Mouse (Mus musculus): ENCODE results near the gene 2010111I01Rik. TPM values are rescaled to one million over a fixed set of nuclear protein-coding genes. Genes with fewer than 3 reads are reported as not detected.
A peak's percentile ranks its signal among the peaks of the same experiment; 100 is the strongest.

2010111I01Rik gene
- total and polyA plus RNA-seq, 2 experiments from 2014 or later = 107 to 149 TPM

DNA sequence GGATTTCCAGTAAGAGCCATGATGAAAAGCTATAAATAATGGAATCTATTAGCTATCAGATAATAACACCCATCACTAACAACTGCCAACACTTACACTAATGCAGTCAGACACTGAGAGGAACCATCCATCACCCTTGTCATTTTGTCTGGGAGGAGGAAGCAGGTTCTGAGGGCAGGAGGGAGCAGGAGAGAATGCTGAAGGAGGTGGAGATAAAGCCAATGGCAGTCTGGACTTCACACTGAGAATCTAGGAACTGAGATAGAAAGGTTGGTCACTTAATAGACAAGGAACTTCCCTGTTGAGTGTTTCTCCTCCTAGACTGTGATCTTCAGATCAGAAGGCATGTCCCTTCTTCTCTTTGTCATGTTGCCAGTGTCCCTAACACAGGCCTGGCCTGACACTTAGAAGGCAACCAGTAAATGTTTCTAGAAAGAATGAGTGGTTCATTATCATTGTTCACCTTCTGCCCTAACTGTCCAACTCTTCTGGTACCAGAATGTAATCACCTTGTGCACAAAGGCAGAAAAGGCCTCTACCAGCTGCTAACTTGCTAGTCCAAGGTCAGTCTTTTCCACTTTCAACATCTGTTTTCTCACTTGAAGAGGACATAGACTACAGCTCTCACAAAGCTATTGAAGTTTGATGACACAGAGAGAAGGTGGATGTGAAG is 173.8 kb downstream of the 2010111I01Rik start:
- H3K9me3 ChIP-seq (replicated peaks; ENCODE audit: control insufficient read depth, low read length) = no peaks in the 10 kb centered on the region
- DNase-seq (ENCODE audit: low spot score) = no peak
- no peak overlapping the region for H3K9ac ChIP-seq (replicated peaks; ENCODE audit: low read depth, low read length)
- TF ChIP-seq EP300 (IDR thresholded peaks at IDR 0.05; ENCODE audit: low read depth) (no peak), CTCF (IDR thresholded peaks at IDR 0.05; ENCODE audit: low read depth) (no peak)
- no peak overlapping the region for H3K27ac ChIP-seq (ENCODE audit: low read depth)
- no peak overlapping the region for H3K4me3 ChIP-seq (ENCODE audit: low read depth, low read length)
- H3K27me3 ChIP-seq (ENCODE audit: control insufficient read depth, insufficient read depth, low read length) = no peaks in the 10 kb centered on the region
- no peaks in the 10 kb centered on the region for H3K36me3 ChIP-seq (replicated peaks; ENCODE audit: control insufficient read depth, insufficient read depth, low read length)
- no peak for ATAC-seq (ENCODE audit: insufficient read depth, low read depth)
- H3K4me2 ChIP-seq (ENCODE audit: low read depth, low read length) = no peak overlapping the region
- no peaks in the 10 kb centered on the region; the same call in 1 of the 2 replicates for H3K4me1 ChIP-seq (ENCODE audit: control insufficient read depth, insufficient read depth)

- H3K27ac ChIP-seq (ENCODE audit: low read depth) = peak overlapping the region; percentile 79
- no peaks in the 10 kb centered on the region for H3K27me3 ChIP-seq (ENCODE audit: control insufficient read depth, insufficient read depth, low read length)
- H3K4me1 ChIP-seq (ENCODE audit: control insufficient read depth, insufficient read depth) = no peaks in the 10 kb centered on the region; the same call in 1 of the 2 replicates
- H3K9me3 ChIP-seq (replicated peaks; ENCODE audit: control insufficient read depth, low read length) = no peaks in the 10 kb centered on the region
- H3K9ac ChIP-seq (replicated peaks; ENCODE audit: low read depth, low read length) = no peak overlapping the region
- TF ChIP-seq EP300 (IDR thresholded peaks at IDR 0.05; ENCODE audit: low read depth) (no peak), CTCF (IDR thresholded peaks at IDR 0.05; ENCODE audit: low read depth) (no peak)
- no peaks in the 10 kb centered on the region for H3K36me3 ChIP-seq (replicated peaks; ENCODE audit: control insufficient read depth, insufficient read depth, low read length)
- peak; percentile 66 for ATAC-seq (ENCODE audit: insufficient read depth, low read depth)
- no peak overlapping the region for H3K4me3 ChIP-seq (ENCODE audit: low read depth, low read length)
- no peak overlapping the region for H3K4me2 ChIP-seq (ENCODE audit: low read depth, low read length)
- peak; percentile 44 for DNase-seq (ENCODE audit: low spot score)
- WGBS = 65% methylated on average over 10 of the region's 10 CpGs
Observed at GRCm38 (mm10) chr13:63139463-63140226, 175.0 kb downstream of the 2010111I01Rik start.

GRCm38 (mm10) chr13:63140784-63141183 is 176.1 kb downstream of the 2010111I01Rik start:
- no peak overlapping the region for H3K9ac ChIP-seq (replicated peaks; ENCODE audit: low read depth, low read length)
- no peak overlapping the region for H3K4me2 ChIP-seq (ENCODE audit: low read depth, low read length)
- peak overlapping the region; percentile 79; the same call in 1 of the 2 replicates for H3K27ac ChIP-seq (ENCODE audit: low read depth)
- no peaks in the 10 kb centered on the region for H3K36me3 ChIP-seq (replicated peaks; ENCODE audit: control insufficient read depth, insufficient read depth, low read length)
- H3K27me3 ChIP-seq (ENCODE audit: control insufficient read depth, insufficient read depth, low read length) = no peaks in the 10 kb centered on the region
- TF ChIP-seq EP300 (IDR thresholded peaks at IDR 0.05; ENCODE audit: low read depth) (no peak), CTCF (IDR thresholded peaks at IDR 0.05; ENCODE audit: low read depth) (no peak)
- peak; percentile 43 for DNase-seq (ENCODE audit: low spot score)
- 55% methylated on average over 6 of the region's 6 CpGs for WGBS
- ATAC-seq (ENCODE audit: insufficient read depth, low read depth) = peak; percentile 60; the same call in 1 of the 2 replicates
- no peaks in the 10 kb centered on the region; the same call in 1 of the 2 replicates for H3K4me1 ChIP-seq (ENCODE audit: control insufficient read depth, insufficient read depth)
- H3K4me3 ChIP-seq (ENCODE audit: low read depth, low read length) = no peak overlapping the region
- no peaks in the 10 kb centered on the region for H3K9me3 ChIP-seq (replicated peaks; ENCODE audit: control insufficient read depth, low read length)

DNA sequence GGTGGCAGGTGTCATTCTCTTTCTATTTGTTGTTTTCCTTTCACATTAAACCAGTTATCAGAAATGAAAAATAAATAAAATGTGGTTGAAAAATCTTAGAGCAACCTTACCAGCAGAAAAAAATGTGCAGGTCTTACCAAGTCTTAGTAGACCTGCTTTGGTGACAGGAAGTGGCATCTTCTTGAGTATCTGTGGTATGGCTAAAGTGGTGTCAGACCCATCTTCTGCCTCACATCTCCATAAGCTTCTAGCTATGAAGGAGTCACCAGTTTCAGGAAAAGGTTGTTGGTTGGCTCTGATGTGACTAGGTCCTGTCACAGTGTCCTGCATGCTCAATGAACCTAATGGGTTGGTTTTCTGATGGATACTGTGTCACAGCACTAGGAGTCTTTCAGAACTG is 176.6 kb downstream of the 2010111I01Rik start:
- H3K4me2 ChIP-seq (ENCODE audit: low read depth, low read length) = no peak overlapping the region
- H3K4me3 ChIP-seq (ENCODE audit: low read depth, low read length) = no peak overlapping the region
- H3K36me3 ChIP-seq (replicated peaks; ENCODE audit: control insufficient read depth, insufficient read depth, low read length) = no peaks in the 10 kb centered on the region
- ATAC-seq (ENCODE audit: insufficient read depth, low read depth) (no peak), DNase-seq (ENCODE audit: low spot score) (no peak)
- no peaks in the 10 kb centered on the region for H3K27me3 ChIP-seq (ENCODE audit: control insufficient read depth, insufficient read depth, low read length)
- H3K9me3 ChIP-seq (replicated peaks; ENCODE audit: control insufficient read depth, low read length) = no peaks in the 10 kb centered on the region
- TF ChIP-seq EP300 (IDR thresholded peaks at IDR 0.05; ENCODE audit: low read depth) (no peak), CTCF (IDR thresholded peaks at IDR 0.05; ENCODE audit: low read depth) (no peak)
- no peaks in the 10 kb centered on the region; the same call in 1 of the 2 replicates for H3K4me1 ChIP-seq (ENCODE audit: control insufficient read depth, insufficient read depth)
- H3K27ac ChIP-seq (ENCODE audit: low read depth) = 0 out of 2 replicates have a peak overlapping the region, but pooled peaks have one; percentile 79
- no peak overlapping the region for H3K9ac ChIP-seq (replicated peaks; ENCODE audit: low read depth, low read length)

DNA sequence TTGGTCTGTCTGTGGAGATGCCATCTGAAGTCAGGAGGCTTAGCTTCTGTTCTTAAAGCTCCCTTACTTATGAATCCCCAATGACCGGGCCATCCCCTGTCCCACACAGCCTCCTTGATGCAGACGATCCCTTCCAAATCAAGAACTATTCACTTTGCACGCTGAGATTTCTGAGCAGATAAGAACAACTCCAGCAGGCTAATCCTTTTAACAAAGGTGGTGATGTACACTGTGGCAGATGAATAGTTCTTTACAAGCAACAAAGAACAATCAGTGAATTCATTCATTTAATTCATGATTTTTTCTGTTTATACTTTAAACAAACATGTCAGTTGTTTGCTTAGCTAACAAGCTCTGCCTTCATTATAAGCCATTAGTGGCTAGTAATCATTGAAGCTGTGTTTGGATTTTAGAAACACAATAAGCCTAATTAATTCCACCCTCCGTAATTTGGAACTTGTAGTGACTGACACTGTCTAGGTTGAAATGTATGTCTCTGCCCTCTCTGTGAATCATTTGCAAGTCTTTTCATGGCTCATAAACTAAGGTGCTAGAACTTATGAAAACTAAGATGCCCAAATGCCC is 182.0 kb downstream of the 2010111I01Rik start:
- ATAC-seq (ENCODE audit: insufficient read depth, low read depth) = no peak
- H3K4me3 ChIP-seq (ENCODE audit: low read depth, low read length) = no peak overlapping the region
- no peak overlapping the region for H3K27ac ChIP-seq (ENCODE audit: low read depth)
- H3K9ac ChIP-seq (replicated peaks; ENCODE audit: low read depth, low read length) = no peak overlapping the region
- no peak for DNase-seq (ENCODE audit: low spot score)
- no peaks in the 10 kb centered on the region for H3K9me3 ChIP-seq (replicated peaks; ENCODE audit: control insufficient read depth, low read length)
- H3K4me2 ChIP-seq (ENCODE audit: low read depth, low read length) = no peak overlapping the region
- WGBS = 77% methylated on average over 4 of the region's 4 CpGs
- H3K4me1 ChIP-seq (ENCODE audit: control insufficient read depth, insufficient read depth) = no peaks in the 10 kb centered on the region
- no peaks in the 10 kb centered on the region for H3K27me3 ChIP-seq (ENCODE audit: control insufficient read depth, insufficient read depth, low read length)
- no peak for TF ChIP-seq CTCF (IDR thresholded peaks at IDR 0.05; ENCODE audit: low read depth)
- no peak for TF ChIP-seq EP300 (IDR thresholded peaks at IDR 0.05; ENCODE audit: low read depth)
- H3K36me3 ChIP-seq (replicated peaks; ENCODE audit: control insufficient read depth, insufficient read depth, low read length) = no peaks in the 10 kb centered on the region

All from heart, postnatal 0 days (tissue).